Mouse (Mus musculus): Measurements from ENCODE around the gene Crtc1. TPM values are rescaled to one million over a fixed set of nuclear protein-coding genes. Genes with fewer than 3 reads are reported as not detected.

Crtc1 gene
- polyA plus RNA-seq (2012; rRNA removed): 69.5 and 70.0 TPM in 2 replicates

GRCm38 (mm10) chr8:70439055-70439847 is at the start of gene Crtc1:
TSS of gene Crtc1 (minus strand) at chr8:70439579.

GRCm38 (mm10) chr8:70486941-70487520 is 47.7 kb upstream of the Crtc1 start, which contains the start of gene Tmem59l:
TSS of gene Tmem59l (minus strand) at chr8:70487358.

GRCm38 (mm10) chr8:70476333-70477268 is 37.2 kb upstream of the Crtc1 start, which contains the start of gene Klhl26:
TSS of gene Klhl26 (minus strand) at chr8:70476968.

GRCm38 (mm10) chr8:70373397-70374317 is 65.7 kb downstream of the Crtc1 start, which contains the start of gene Comp:
TSS of gene Comp (plus strand) at chr8:70373558.

GRCm38 (mm10) chr8:70353194-70353817 is 86.1 kb downstream of the Crtc1 start, which contains the start of gene Upf1:
TSS of gene Upf1 (minus strand) at chr8:70353278.

Other genes with a start within 250 kb of the Crtc1 start
- 68.7 and 96.4 TPM in 2 replicates for gene Slc25a42, start 227.3 kb downstream of the Crtc1 start, polyA plus RNA-seq (2012; rRNA removed)
- gene Sugp2, start 205.4 kb downstream of the Crtc1 start, polyA plus RNA-seq (2012; rRNA removed): 52.7 and 59.3 TPM in 2 replicates
- 33.3 and 36.1 TPM in 2 replicates for gene Armc6, start 205.1 kb downstream of the Crtc1 start, polyA plus RNA-seq (2012; rRNA removed)
- 150 and 156 TPM in 2 replicates for gene Homer3, start 156.8 kb downstream of the Crtc1 start, polyA plus RNA-seq (2012; rRNA removed)
- gene Ddx49, start 137.1 kb downstream of the Crtc1 start, polyA plus RNA-seq (2012; rRNA removed): 66.3 and 70.5 TPM in 2 replicates
- 699 and 783 TPM in 2 replicates for gene Cope, start 137.1 kb downstream of the Crtc1 start, polyA plus RNA-seq (2012; rRNA removed)
- gene Cers1, start 123.8 kb downstream of the Crtc1 start, polyA plus RNA-seq (2012; rRNA removed): 12.7 and 13.9 TPM in 2 replicates
- gene Gdf1, start 109.8 kb downstream of the Crtc1 start, polyA plus RNA-seq (2012; rRNA removed): 10.9 and 13.0 TPM in 2 replicates
- gene Upf1, start 86.3 kb downstream of the Crtc1 start, polyA plus RNA-seq (2012; rRNA removed): 47.4 and 47.9 TPM in 2 replicates
- 2.6 and 8.5 TPM in 2 replicates for gene Comp, start 66.0 kb downstream of the Crtc1 start, polyA plus RNA-seq (2012; rRNA removed)
- gene Klhl26, start 37.4 kb upstream of the Crtc1 start, polyA plus RNA-seq (2012; rRNA removed): 132 and 154 TPM in 2 replicates
- gene Tmem59l, start 47.8 kb upstream of the Crtc1 start, polyA plus RNA-seq (2012; rRNA removed): 2.3 and 4.0 TPM in 2 replicates
- gene Crlf1, start 53.6 kb upstream of the Crtc1 start, polyA plus RNA-seq (2012; rRNA removed): 11.6 and 22.8 TPM in 2 replicates
- 333 and 372 TPM in 2 replicates for gene Rex1bd, start 67.2 kb upstream of the Crtc1 start, polyA plus RNA-seq (2012; rRNA removed)
- gene Uba52, start 71.2 kb upstream of the Crtc1 start, polyA plus RNA-seq (2012; rRNA removed): 989 and 1,155 TPM in 2 replicates
- gene Fkbp8, start 88.1 kb upstream of the Crtc1 start, polyA plus RNA-seq (2012; rRNA removed): 685 and 705 TPM in 2 replicates
- gene Kxd1, start 88.4 kb upstream of the Crtc1 start, polyA plus RNA-seq (2012; rRNA removed): 70.3 and 97.9 TPM in 2 replicates
- 33.7 and 35.4 TPM in 2 replicates for gene Ell, start 99.9 kb upstream of the Crtc1 start, polyA plus RNA-seq (2012; rRNA removed)
- 867 and 914 TPM in 2 replicates for gene Isyna1, start 154.8 kb upstream of the Crtc1 start, polyA plus RNA-seq (2012; rRNA removed)
- 426 and 602 TPM in 2 replicates for gene Ssbp4, start 169.3 kb upstream of the Crtc1 start, polyA plus RNA-seq (2012; rRNA removed)
- gene Lrrc25, start 176.6 kb upstream of the Crtc1 start, polyA plus RNA-seq (2012; rRNA removed): 11.0 and 12.7 TPM in 2 replicates
- gene Gdf15, start 192.9 kb upstream of the Crtc1 start, polyA plus RNA-seq (2012; rRNA removed): 11.8 and 16.3 TPM in 2 replicates
- gene Pgpep1, start 220.8 kb upstream of the Crtc1 start, polyA plus RNA-seq (2012; rRNA removed): 100 and 112 TPM in 2 replicates
- 179 and 190 TPM in 2 replicates for gene Lsm4, start 233.7 kb upstream of the Crtc1 start, polyA plus RNA-seq (2012; rRNA removed)